Mouse (Mus musculus) testis, adult 2 months (tissue): Measurements from ENCODE around the gene Tspan8. TPM values are rescaled to one million over a fixed set of nuclear protein-coding genes. Genes with fewer than 3 reads are reported as not detected.

ENCODE experiments used
- H3K27ac ChIP-seq: fragments of 200-500 bp; 2 replicates; pipeline ENCODE4 v1.5.1; 2012; ENCODE audit warnings: low read depth, low read length; ENCODE audit not compliant: control insufficient read depth, insufficient read depth
- H3K27me3 ChIP-seq: fragments of 200-500 bp; 2 replicates; pipeline ENCODE4 v1.6.1; 2012; ENCODE audit warnings: mild to moderate bottlenecking, low read length, moderate library complexity; ENCODE audit not compliant: control insufficient read depth, insufficient read depth
- H3K36me3 ChIP-seq: fragments of 200-500 bp; 2 replicates; pipeline ENCODE4 v1.6.1; 2012; ENCODE audit warnings: mild to moderate bottlenecking, low read length; ENCODE audit not compliant: control insufficient read depth, insufficient read depth
- H3K4me1 ChIP-seq: fragments of 200-500 bp; 2 replicates; pipeline ENCODE4 v1.6.1; 2012; ENCODE audit warnings: low read length; ENCODE audit not compliant: control insufficient read depth, insufficient read depth
- H3K4me3 ChIP-seq: fragments of 200-500 bp; 2 replicates; pipeline ENCODE4 v1.5.1; 2012; ENCODE audit warnings: low read depth, mild to moderate bottlenecking, low read length, moderate library complexity, mixed read lengths; ENCODE audit not compliant: control insufficient read depth
- CTCF ChIP-seq: fragments of 200-500 bp; IDR thresholded peaks from 2 replicates; pipeline ENCODE4 v1.5.1; 2012; ENCODE audit warnings: low read depth, mild to moderate bottlenecking, inconsistent platforms, low read length, moderate library complexity; ENCODE audit not compliant: control insufficient read depth, insufficient read depth, insufficient replicate concordance
- POLR2A ChIP-seq: fragments of 200-500 bp; IDR thresholded peaks from 2 replicates; pipeline ENCODE4 v1.6.1; 2012; ENCODE audit warnings: low read depth, mild to moderate bottlenecking, inconsistent platforms, low read length, moderate library complexity; ENCODE audit not compliant: control insufficient read depth
- polyA plus RNA-seq: library from polyadenylated mRNA; depleted of rRNA; stranded (reverse); fragments of >200 nt; gene quantifications from 2 replicates; pipeline ENCODE4 v1.2.3, GENCODE M21; 2012

Tspan8 gene
- polyA plus RNA-seq, 1 experiment = 2.2 TPM

DNA sequence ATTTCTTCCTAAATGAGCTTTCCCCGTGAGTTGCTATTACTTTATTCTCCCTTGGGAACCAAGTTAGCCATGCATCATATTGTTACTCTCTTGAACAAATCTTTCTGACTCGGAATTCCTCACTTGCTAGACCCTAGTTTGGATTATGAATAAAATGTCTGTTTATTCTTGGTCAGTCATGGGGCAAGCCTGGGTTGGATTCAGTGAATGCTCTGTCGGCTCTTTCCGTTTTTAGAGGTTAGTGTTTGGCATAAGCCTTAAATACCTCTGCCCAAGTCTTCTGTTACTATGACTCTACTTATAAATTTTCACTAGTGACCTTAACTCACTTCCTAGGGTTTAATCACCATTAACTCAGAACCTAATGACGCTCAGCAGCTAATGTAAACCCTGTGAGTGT is 5.1 kb upstream of the Tspan8 start:
- no peaks in the 10 kb centered on the region; the same call in 1 of the 2 replicates for H3K4me1 ChIP-seq
- no peak overlapping the region for H3K27ac ChIP-seq
- H3K27me3 ChIP-seq = no peaks in the 10 kb centered on the region
- TF ChIP-seq POLR2A (no peak), CTCF (no peak)
- H3K4me3 ChIP-seq = no peak overlapping the region
- H3K36me3 ChIP-seq = no peaks in the 10 kb centered on the region

DNA sequence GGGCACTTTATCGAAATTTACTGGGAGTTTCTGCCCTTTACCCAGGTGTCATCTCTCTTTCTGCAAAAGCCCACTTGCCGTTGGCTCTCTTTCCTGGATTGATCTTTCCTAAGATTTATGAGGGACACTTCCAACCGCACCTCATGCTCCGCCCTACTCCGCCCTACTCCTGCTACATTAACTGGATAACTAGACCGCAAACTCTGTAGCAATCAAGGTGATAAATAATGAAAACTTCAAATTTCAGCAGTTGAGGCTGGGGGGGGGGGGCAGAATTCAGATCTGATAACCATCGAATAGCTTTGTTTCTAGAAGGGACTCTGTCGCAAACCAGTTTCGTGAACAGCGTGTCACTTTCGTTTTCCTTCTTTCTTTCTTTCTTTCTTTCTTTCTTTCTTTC is 1.8 kb upstream of the Tspan8 start:
- H3K4me1 ChIP-seq = no peaks in the 10 kb centered on the region
- H3K27me3 ChIP-seq = no peaks in the 10 kb centered on the region
- no peak overlapping the region for H3K27ac ChIP-seq
- no peak overlapping the region for H3K4me3 ChIP-seq
- TF ChIP-seq CTCF (no peak), POLR2A (no peak)
- H3K36me3 ChIP-seq = no peaks in the 10 kb centered on the region

DNA sequence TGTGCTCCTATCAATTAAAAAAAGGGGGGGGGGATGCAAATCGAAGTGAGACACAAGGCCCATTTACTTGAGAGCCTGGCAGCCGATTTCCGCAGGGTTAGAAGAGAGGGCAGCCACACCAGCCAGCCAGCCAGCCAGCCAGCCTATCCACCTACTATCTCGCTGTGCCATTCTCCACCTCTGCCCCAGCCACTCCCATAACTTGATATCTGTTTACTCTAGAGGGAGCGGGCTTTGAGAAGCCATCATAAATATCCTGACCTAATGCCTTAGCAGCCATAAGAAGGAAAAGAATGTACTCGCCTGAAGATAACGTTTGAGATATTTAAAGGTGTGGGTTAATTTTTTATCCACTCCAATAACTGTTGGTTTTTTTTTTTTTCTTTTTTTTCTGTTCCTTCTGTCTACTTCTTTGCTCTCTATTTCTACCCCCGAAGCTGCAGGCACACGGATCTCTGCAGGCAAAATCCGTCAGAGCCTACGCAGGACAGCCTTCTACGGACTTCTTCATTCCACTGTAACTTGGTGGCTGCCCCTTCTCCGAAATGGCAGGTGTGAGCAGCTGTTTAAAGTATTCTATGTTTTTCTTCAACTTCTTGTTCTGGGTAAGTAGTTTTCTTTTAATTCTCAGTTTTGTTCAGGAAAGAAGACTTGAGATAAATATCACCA is 558 bp downstream of the Tspan8 start:
- Histone ChIP-seq H3K27me3 (no peaks in the 10 kb centered on the region), H3K4me3 (no peak overlapping the region), H3K36me3 (no peaks in the 10 kb centered on the region), H3K27ac (no peak overlapping the region), H3K4me1 (no peaks in the 10 kb centered on the region)
- TF ChIP-seq CTCF (no peak), POLR2A (no peak)

DNA sequence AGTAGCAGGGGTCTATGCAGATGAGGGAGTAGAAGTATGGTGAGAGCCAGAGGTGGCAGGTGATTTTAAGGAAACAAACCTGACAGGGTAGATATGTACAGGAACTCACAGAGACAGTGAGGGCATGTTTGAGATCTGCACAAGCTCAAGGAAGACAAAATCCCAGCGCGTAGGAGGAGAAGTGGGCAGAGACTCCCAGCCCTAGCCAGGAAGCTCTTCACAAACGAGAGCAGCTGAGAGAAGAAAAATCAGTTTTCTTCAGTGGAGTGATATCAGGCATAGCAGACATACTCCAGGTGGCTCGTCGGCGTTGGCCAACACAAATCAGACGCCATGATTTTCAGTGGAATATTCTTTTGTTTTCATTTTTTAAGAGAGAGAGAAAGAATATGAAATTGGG is 8.7 kb downstream of the Tspan8 start:
- Histone ChIP-seq H3K4me1 (no peaks in the 10 kb centered on the region), H3K36me3 (no peaks in the 10 kb centered on the region), H3K4me3 (no peak overlapping the region), H3K27me3 (no peaks in the 10 kb centered on the region), H3K27ac (no peak overlapping the region)
- TF ChIP-seq POLR2A = no peak
- TF ChIP-seq CTCF = no peak

DNA sequence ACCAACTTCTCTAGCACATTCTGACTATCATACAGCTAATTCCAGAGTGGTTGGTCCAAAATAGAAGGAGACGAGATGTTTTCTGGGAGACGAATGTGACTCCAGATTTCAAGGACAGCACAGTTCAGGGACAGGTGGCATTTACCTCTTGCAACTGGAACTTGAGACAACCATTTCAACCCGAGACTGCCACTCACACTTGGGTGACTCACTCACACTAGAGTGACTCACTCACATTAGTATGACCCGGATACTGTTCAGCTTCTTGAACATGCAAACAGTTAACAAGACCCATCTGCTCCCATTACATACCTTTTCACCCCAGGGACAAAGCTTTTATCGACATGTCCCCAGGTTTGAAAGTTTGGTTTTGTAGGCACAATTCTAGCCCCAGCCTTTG is 12.2 kb downstream of the Tspan8 start:
- H3K27me3 ChIP-seq = no peaks in the 10 kb centered on the region
- H3K27ac ChIP-seq = no peak overlapping the region
- H3K36me3 ChIP-seq = no peaks in the 10 kb centered on the region
- H3K4me1 ChIP-seq = no peaks in the 10 kb centered on the region
- TF ChIP-seq CTCF (no peak), POLR2A (no peak)
- no peak overlapping the region for H3K4me3 ChIP-seq

DNA sequence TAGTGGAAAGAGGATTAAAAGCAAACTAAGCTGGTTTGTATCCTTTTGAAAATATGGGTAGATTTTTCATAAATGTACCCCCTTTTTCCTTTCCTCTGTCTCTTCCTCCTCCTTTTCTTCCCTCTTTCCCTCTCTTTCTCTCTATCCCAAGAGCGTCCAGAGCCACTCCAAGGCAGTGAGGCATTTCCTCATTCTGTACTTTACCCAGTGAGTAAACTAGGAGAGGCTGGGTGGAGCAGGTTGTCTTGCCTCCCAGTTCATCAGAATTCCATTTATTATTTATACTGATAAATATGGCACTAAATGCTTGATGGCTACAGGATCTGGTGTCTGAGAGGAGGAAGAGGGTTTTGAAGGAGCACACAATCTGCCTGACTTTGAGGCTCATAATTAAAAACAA is 13.1 kb downstream of the Tspan8 start:
- no peaks in the 10 kb centered on the region for H3K36me3 ChIP-seq
- no peak overlapping the region for H3K27ac ChIP-seq
- TF ChIP-seq POLR2A (no peak), CTCF (no peak)
- H3K27me3 ChIP-seq = no peaks in the 10 kb centered on the region
- no peak overlapping the region for H3K4me3 ChIP-seq
- H3K4me1 ChIP-seq = no peaks in the 10 kb centered on the region

DNA sequence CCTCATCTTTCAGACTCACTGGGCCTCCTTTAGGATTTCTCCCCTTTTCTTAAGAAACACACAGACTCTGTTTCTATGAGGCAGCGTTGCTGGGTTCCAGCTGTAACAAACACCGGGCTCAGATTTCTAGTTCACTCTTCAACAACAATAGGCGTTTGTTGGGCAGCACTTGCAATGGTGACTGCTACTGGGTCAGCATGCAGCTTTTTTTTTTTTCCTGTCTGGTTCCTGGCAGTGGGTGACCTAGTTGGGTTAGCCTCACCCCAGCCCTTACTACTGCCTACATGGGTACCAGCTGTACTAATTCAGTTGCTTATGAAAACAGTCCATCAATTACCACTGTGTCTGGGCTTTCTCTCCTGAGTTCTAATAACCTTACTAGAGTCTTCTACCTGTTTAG is 14.1 kb downstream of the Tspan8 start:
- TF ChIP-seq CTCF = no peak
- TF ChIP-seq POLR2A = no peak

More for the DNA sequence above, 14.1 kb downstream of the Tspan8 start:
- no peaks in the 10 kb centered on the region for H3K27me3 ChIP-seq
- no peak overlapping the region for H3K4me3 ChIP-seq
- no peak overlapping the region for H3K27ac ChIP-seq
- H3K36me3 ChIP-seq = no peaks in the 10 kb centered on the region
- H3K4me1 ChIP-seq = no peaks in the 10 kb centered on the region
